Mouse (Mus musculus): ENCODE results near the gene Rhot1.

Rhot1 gene

GRCm38 (mm10) chr11:80289701-80290445, 81.1 kb downstream of the Rhot1 start:
- peak; percentile 76 for DNase-seq (ENCODE audit: low read depth, low spot score)

DNA sequence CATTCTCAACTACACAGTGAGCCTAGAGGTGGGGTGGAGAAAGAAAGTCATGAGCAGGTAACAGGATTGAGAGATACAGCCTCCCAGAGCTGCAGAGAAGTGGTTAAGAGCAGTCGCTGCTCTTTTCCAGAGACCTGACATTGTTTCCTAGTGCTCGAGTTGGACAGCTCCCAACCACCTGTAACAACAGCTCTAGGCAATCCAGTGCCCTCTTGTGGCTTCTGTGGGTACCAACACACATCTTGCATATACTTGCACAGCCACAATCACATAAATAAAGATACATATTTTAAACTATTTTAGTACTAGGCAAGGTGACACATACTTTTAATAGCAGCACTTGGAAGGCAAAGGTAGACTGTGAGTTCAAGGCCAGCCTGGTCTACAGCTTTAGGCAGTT, 82.2 kb downstream of the Rhot1 start:
- DNase-seq (ENCODE audit: low read depth, low spot score), result peak; percentile 89

DNA sequence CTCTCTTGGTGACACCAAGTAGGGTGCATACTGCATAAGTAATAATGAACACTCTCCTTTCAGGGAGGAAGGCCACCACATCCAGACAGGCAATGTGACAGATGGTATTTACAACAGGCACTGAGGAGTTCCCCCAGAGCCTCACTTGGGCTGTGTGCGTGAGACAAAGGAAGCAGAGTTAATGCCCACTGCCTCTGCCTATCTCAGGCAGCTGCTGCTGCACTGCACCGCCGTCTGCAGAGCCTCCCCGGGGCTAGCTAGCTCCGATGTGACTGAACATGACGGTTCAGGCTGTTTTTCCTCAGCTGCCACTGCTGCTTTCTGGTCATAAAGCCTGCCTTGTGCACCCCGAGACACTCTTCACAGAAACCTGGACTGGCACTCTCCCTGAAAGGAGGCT, 83.6 kb downstream of the Rhot1 start:
- DNase-seq (ENCODE audit: low read depth, low spot score), result no peak

DNA sequence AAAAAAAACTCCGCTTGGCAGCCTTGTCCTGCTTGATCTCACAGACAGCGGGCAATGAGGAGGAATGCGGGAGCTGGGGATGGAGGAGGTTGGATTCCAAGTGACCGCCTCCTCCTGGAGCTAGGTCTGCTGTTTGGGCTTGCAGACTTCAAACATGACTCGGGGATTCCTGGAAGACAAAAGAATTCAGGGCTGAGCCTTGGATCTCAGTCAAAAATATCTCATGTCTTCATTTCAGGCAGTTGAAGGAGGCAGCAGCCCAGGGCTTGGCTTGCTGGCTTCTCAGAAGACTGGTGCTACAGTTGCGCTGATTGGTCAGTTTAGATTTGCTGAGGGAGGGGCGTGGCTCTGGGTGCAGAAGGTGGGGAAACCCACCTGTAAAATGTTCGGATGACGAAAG, 86.2 kb downstream of the Rhot1 start:
- DNase-seq (ENCODE audit: low read depth, low spot score), result peak; percentile 41

- no peak for DNase-seq (ENCODE audit: low read depth, low spot score)
Measured at GRCm38 (mm10) chr11:80295785-80296184, 87.0 kb downstream of the Rhot1 start.

- DNase-seq (ENCODE audit: low read depth, low spot score), result no peak
Measured at GRCm38 (mm10) chr11:80299513-80300235, 90.9 kb downstream of the Rhot1 start.

- DNase-seq (ENCODE audit: low read depth, low spot score), result peak; percentile 53
Measured at GRCm38 (mm10) chr11:80300551-80301315, 91.9 kb downstream of the Rhot1 start, which contains the start of gene Rhbdl3. Gene Rhbdl3 (plus strand): TSS chr11:80300912.

- DNase-seq (ENCODE audit: low read depth, low spot score), result peak; percentile 56
Measured at GRCm38 (mm10) chr11:80301316-80302045, 92.7 kb downstream of the Rhot1 start.

- no peak for DNase-seq (ENCODE audit: low read depth, low spot score)
Measured at GRCm38 (mm10) chr11:80302046-80302390, 93.2 kb downstream of the Rhot1 start.

DNA sequence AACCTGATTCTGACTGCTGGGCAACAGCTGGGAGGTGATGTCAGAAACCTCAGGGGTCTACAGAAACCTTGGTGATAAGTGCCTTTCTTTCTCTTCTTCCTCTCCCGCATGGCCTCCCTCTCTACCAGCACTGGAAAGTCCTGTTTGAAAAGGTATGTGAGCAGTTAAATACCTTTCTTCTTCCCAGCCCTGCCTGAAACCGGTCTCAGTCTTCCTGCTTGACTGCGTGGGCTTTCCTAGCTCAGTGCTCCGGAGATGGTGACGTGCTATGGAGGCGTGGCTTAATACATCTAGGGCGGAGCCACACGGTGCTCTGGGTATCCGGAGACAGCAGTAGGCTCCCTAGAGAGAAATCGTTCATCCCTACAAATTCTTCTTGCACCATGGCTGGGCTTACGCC, 93.7 kb downstream of the Rhot1 start:
- DNase-seq (ENCODE audit: low read depth, low spot score), result peak; percentile 92

GRCm38 (mm10) chr11:80303746-80304145, 94.9 kb downstream of the Rhot1 start:
- peak; percentile 67 for DNase-seq (ENCODE audit: low read depth, low spot score)

GRCm38 (mm10) chr11:80304846-80305245, 96.0 kb downstream of the Rhot1 start:
- no peak for DNase-seq (ENCODE audit: low read depth, low spot score)

DNA sequence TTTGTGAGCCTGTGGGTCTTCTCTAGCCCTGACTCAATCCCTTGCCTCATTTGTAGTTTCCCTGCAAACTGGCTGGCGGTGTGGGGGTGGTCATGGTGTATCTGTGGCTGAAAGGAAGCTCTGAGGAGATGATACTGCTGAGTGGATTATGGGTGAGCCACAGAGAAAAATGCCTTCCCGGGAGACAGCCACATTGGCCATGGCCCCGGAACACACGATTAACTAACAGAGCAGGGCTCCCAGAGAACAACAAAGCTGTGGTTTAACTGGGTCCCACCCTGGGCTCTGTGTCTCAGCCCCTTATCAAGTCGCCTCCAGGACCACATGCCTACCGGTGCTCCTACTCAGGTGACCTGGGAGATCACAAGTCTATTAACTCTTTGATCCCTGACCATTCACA, 99.7 kb downstream of the Rhot1 start:
- no peak for DNase-seq (ENCODE audit: low read depth, low spot score)

DNA sequence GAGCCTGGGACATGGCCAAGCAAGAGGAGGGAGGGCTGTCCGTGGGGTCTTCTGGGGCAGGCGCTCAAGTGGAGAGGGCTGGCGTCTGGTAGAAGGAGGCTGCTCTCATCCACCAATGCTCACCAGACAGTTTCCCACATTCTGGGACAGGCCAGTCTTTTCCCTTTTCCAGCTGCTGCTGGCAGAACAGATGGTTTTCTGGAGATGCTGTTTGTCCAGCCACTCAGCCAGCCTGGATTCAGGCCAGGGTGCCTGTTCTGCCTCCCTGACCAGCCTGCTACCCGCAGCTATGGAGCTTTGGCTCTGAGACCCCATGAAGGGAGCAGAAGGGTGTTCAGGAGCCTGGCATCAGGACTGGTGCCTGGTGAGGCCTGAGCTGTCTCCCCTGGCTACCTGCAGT, 102.5 kb downstream of the Rhot1 start:
- DNase-seq (ENCODE audit: low read depth, low spot score), result no peak

DNA sequence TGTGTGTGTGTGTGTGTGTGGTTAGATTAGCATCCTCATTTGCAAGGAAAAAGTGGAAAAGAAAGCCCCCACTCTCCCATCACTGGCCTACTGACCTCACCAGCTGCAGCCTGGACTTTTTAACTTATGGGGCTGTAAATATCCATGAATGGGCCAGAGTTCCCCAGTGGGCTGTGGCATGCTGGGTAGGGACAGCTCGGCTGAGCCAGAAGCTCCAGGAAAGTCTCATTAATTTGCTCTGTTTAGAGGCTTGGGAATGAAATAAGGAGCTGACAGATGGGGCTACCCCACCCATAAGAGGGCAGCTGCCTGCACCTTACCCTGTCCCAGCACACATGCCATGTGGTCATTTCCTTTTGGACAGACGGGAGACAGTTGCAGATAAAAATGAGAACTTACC, 103.2 kb downstream of the Rhot1 start:
- no peak for DNase-seq (ENCODE audit: low read depth, low spot score)

- peak; percentile 42 for DNase-seq (ENCODE audit: low read depth, low spot score)
Measured at GRCm38 (mm10) chr11:80312565-80312964, 103.7 kb downstream of the Rhot1 start.

- DNase-seq (ENCODE audit: low read depth, low spot score), result no peak
Measured at GRCm38 (mm10) chr11:80313462-80313861, 104.6 kb downstream of the Rhot1 start.

DNA sequence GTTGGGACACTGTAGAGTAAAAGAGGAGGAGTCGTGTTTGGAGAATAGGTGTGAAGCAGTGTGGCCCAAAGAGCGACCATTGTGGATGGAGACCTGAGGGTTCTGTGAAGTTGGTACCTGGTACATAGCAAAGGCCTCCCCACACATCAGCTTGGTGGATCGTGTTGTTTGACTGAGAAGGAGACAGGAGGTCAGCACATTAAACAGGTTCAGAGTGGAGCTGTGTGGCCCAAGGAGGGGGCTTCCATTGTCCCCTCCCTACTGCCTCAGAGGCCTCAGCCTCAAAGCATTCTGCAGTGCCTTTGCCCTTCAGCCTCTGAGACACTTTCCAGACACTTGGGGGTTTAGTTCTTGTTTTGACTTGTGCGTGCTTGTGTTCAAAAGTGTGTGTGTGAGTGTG, 105.1 kb downstream of the Rhot1 start:
- DNase-seq (ENCODE audit: low read depth, low spot score), result no peak

DNA sequence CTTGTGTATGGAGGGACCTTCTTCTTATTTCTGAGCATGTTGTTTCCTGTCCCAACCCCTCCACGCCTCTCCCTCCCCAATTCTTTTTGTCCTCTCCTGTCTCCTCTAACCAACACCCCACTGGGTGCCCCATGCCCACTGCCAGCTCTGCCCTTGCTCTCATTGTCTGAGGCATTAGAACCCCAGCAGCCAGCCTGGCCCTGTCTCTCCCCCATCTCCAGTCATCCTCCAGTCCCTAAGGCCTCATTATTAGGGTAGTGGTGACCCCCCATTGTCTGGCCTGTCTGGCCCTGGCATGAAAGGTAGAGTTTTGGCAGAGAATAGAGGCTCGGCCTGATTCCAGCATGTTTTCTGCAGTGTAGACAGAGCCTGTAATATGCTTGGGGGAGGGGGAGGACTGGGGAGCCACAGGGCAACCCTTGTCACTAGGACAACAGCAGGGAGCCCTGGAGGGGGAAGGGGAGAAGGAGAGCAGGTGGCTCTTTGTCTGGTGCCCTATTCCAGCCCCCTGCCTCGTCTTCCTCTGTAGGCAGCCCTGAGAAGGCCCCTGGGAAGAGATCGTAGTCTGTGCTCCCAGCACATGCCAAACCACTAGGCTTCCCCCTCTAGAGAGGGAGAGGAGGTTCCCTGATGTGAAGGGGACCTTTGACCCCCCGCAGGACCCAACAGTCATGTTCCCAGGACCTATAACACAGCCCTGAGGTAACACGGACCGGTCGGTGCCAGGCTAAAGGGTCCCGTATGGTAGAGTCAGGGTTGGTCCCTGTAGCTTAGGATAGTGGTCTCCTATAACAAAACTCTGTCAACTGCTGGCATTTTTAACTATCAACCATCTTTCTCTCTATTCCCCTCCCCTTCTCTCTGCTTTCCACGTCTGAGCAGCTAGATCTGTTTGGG, 107.2 kb downstream of the Rhot1 start:
- DNase-seq (ENCODE audit: low read depth, low spot score), result no peak
